Mouse (Mus musculus) G1E (cell line): Measurements from ENCODE around the gene Ttll11.

Experiments used
- CTCF ChIP-seq: IDR thresholded peaks from 2 replicates; pipeline ENCODE4 v1.5.1; 2012; ENCODE audit warnings: low read depth, low read length, inconsistent platforms, mixed read lengths
- GATA1 ChIP-seq: IDR thresholded peaks from 2 replicates; pipeline ENCODE4 v1.6.1; 2012; ENCODE audit warnings: borderline replicate concordance, low read length, inconsistent platforms, mixed read lengths
- GATA2 ChIP-seq: IDR thresholded peaks from 2 replicates; pipeline ENCODE4 v1.6.1; 2012; ENCODE audit warnings: low read depth, low read length, inconsistent platforms, borderline replicate concordance
- POLR2AphosphoS5 ChIP-seq: IDR thresholded peaks from 2 replicates; pipeline ENCODE4 v1.6.1; 2012; ENCODE audit warnings: low read depth, low read length, inconsistent platforms; ENCODE audit not compliant: insufficient replicate concordance
- TAL1 ChIP-seq: conservative IDR thresholded peaks from 2 replicates; pipeline ENCODE4 v1.6.1; 2012; ENCODE audit warnings: low read depth, low read length, inconsistent platforms, mixed read lengths

DNA sequence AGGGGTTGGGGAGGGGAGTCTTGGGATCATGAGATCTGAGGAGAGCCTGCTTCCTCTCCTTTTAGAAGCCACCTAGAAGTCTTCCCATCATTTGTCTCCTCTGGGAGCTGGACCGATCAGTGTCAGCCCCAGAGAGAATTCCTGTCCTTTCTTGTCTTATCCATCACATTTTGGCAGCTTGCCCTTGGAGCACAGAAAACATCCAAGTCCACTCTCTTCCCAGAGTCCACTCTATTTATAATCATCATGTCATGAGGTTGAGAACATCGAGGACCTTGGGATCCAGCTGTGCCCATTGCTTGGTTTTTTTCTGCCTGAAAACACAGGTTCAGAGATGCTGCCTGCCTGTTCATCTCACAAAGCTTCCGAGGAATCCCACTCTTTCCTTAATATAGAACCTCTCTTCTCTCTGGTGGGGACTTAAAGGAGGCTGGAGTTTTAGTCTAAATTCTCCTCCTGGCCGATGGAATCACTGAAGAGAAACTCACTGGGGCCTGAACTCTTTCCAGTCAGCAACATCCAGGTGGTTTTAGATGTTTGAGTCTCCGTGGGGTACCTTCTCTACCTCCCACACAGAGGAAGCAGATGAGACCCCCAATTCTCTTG lies 163.6 kb downstream of the Ttll11 start:
- no peak for TF ChIP-seq POLR2AphosphoS5
- no peak for TF ChIP-seq CTCF
- no peak for TF ChIP-seq GATA1
- TF ChIP-seq GATA2: no peak
- no peak for TF ChIP-seq TAL1
